Mouse (Mus musculus): ENCODE measurements around the gene Slc44a4. TPM values are rescaled to one million over a fixed set of nuclear protein-coding genes. Genes with fewer than 3 reads are reported as not detected.
"Not testable (repeated sequence)": the region's sequence is repeated elsewhere in the genome, so short reads cannot be mapped to it uniquely, and the experiment has no call there.

Gene Slc44a4
- polyA plus RNA-seq, 1 experiment = 226 TPM

DNA sequence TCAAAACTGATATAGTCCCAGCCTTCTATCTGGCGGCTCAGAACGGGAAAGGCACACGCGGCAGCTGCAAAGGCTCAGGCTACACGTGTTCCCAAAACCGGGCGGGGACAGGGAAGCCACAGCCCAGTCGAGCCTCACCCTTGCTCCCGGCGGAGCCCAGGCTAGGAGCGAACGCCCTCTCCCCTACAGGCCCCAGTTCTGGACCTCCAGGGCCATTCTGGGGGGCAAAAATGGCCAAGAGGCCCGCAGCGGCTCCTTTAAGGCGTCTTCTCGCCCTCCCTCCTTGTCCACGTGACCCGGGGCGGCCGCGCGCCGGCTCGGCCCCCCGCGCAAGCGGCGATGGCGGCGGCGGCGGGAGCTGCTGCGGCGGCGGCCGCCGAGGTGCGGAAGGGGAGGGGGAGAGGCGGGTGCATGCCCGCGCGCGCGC is 16.1 kb upstream of the Slc44a4 start, which contains the start of the genes C2 and Ehmt2:
TSS of gene C2 (minus strand) at position 106 of the 427 bp plus-strand sequence.
TSS of gene Ehmt2 (plus strand) at position 310 of the 427 bp plus-strand sequence.
- DNase-seq (ENCODE audit: low read depth, low spot score) = no peak
- under 1% methylated on average over 37 of the region's 44 CpGs for WGBS

DNA sequence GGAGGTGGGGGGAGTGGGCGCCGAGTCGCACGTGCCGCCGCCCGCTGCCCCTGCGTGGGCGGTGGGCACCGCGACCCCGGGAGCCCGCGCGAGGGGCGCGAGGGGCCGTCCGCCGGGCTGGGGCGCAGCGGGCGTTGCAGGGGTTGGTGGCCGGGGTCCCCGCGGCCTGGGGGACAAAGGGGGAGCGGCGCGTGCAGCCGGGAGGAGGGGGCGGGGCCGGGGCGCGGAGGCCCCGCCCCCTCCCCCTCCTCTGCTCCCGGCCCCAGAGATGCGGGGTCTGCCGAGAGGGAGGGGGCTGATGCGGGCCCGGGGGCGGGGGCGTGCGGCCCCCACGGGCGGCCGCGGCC is 15.6 kb upstream of the Slc44a4 start:
- 2% methylated on average over 33 of the region's 47 CpGs for WGBS
- no peak for DNase-seq (ENCODE audit: low read depth, low spot score)

DNA sequence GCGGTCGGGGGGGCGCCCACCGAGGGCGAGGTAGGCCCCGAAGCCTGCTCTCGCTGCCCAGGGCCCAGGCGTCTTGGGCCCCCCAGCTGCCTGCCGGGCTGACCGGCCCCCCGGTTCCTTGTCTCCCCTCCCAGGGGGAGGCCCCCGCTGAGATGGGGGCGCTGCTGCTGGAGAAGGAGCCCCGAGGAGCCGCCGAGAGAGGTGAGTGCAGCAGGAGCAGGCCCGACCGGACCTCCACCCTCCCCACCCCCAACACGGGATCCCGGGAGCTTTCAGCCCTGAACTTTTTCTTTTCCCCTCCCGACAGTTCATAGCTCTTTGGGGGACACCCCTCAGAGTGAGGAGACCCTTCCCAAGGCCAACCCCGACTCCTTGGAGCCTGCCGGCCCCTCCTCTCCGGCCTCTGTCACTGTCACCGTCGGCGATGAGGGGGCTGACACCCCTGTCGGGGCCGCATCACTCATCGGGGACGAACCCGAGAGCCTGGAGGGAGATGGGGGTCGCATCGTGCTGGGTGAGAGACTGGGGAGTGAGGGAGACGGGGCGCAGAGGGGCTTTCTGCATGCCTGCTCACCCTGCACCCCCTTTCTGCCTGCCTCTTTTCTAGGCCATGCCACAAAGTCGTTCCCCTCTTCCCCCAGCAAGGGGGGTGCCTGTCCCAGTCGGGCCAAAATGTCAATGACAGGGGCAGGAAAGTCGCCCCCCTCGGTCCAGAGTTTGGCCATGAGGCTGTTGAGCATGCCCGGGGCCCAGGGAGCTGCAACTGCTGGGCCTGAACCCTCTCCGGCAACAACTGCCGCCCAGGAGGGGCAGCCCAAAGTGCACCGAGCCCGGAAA is 15.0 kb upstream of the Slc44a4 start:
- WGBS = under 1% methylated on average over 43 of the region's 45 CpGs
- no peak for DNase-seq (ENCODE audit: low read depth, low spot score)

DNA sequence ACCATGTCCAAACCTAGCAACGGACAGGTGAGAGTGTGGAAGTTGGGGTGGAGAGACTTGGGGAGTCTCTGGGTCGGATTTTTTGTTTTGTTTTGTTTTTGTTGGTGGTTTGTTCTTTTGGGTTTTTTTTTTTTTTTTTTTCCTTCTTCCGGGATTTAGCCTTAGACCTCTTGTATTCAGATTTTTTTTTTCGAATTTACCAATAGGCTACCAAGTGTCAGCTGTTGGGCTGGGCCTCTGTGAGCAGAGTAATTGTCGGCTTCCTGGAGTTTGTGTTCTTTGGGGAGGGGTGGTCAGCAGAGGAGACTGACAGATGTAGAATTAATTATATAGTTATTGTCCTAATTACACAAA is 14.4 kb upstream of the Slc44a4 start:
- 0% methylated on average over 5 of the region's 5 CpGs for WGBS
- no peak for DNase-seq (ENCODE audit: low read depth, low spot score)

DNA sequence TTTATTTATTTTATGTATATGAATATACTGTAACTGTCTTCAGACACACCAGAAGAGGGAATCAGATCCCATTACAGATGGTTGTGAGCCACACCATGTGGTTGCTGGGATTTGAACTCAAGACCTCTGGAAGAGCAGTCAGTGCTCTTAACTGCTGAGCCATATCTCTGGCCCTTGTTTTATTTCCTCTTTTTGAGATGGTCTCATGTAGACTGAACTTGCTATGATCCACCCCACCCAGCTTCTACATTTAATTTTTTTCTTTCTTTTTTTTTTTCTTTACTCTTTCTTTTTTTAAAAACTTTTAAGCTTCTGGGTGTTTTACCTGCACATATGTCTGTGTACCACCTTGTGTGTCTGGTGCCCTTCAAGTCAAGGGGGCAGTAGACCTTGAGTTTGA is 13.4 kb upstream of the Slc44a4 start:
- DNase-seq (ENCODE audit: low read depth, low spot score) = not testable (repeated sequence)

DNA sequence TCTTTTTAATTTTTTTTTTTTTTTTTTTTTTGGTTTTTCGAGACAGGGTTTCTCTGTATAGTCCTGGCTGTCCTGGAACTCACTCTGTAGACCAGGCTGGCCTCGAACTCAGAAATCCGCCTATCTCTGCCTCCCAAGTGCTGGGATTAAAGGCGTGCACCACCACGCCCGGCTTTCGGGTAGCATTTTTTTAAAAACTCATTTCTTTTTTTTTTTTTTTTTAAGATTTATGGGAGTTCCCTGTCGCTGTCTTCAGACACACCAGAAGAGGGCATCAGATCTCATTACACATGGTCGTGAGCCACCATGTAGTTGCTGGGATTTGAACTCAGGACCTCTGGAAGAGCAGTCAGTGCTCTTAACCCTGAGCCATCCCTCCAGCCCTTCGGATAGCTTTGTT is 12.3 kb upstream of the Slc44a4 start:
- WGBS = 71% methylated on average over 9 of the region's 10 CpGs
- DNase-seq (ENCODE audit: low read depth, low spot score) = not testable (repeated sequence)

DNA sequence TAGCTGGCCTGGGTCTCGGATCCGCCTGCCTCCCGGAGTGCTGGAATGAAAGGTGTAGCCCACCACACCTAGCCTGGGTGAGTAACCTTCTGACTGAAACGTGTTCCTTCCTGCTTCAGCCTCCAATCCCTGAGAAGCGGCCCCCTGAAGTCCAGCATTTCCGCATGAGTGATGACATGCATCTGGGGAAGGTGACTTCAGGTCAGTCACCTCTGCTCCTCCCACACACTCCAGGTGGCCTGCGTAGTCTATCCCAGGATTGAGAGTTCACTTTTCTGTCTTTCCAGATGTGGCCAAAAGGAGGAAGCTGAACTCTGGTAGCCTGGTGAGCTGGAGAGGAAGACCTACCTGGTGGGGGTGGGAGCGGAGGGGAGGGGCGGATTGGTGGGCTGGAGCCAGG is 11.4 kb upstream of the Slc44a4 start:
- WGBS = 88% methylated on average over 9 of the region's 9 CpGs
- no peak for DNase-seq (ENCODE audit: low read depth, low spot score)

DNA sequence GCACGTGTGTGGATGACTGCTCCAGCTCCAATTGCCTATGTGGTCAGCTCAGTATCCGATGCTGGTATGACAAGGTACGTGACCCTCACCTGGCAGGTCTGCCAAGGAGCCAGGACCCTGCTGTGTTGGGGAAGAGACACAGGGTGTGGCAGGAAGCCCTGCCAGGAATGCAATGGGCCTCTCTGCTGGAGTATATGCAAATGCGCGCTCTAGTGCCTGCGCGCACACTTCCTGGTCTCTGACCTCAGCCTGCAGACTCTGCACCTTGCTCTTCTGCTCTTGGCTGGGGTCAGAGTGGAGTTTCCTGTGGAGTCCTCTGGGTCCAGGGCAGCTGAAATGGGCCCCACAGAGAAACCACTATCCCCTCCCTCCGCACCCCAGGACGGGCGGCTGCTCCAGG is 3.3 kb upstream of the Slc44a4 start:
- no peak for DNase-seq (ENCODE audit: low read depth, low spot score)
- WGBS = 47% methylated on average over 10 of the region's 10 CpGs

DNA sequence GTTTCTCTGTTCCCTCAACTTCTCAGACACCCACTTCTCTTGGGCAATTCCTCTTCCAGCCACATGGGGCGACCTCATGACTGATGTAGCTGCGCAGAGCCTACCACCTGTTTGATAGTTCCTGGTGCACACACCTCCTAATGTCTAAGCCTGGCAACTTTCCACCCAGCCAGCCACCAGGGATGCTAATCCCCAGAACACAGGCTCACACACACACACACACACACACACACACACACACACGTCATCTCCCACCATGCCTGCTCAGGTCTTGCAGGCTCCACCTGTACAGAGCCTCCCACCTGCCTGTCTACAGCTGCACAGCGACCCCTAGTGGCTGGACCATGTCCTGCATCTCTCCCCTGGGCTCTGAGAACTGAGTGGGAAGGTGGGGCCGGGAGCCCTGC is 2.3 kb upstream of the Slc44a4 start:
- 23% methylated on average over 5 of the region's 5 CpGs for WGBS
- no peak for DNase-seq (ENCODE audit: low read depth, low spot score)

DNA sequence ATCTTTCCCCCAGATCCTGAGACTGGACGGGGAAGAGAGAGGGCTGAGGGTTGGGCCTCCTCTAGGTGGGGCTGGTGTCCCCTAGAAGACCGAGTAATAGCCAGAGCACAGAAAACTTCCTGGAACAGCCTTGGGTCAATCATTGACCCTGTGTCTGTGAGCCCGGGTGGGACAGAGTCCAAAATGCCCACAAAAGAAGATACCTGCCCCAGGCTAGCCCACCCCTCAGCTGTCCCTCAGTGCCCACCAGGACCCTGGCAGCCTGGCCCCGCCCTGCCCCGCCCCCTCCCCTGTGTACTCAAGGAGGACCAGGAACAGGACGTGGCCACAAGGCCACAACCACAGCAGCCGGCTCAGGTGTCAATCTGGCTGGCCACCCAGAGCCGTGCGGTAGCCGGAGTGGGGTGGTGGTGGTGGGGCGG is 1.2 kb downstream of the Slc44a4 start:
- 14% methylated on average over 11 of the region's 11 CpGs for WGBS
- DNase-seq (ENCODE audit: low read depth, low spot score) = no peak

DNA sequence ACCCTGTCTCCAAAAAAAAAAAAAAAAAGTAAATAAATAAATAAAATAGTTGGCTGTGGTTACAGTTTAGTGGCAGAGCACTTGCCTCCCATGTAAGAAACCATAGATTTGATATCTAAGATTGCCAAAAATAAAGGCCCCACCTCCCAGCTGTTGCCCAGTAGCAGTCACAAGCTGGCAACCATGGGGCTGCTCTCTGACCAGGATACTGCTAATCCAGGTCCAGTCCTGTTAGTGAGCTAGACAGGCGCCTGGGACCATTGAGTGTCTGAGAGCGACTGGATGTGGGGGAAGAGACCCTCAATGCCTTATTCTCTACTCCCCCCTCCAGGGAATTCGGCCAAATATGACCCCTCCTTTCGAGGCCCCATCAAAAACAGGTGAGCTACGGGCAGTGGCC is 2.0 kb downstream of the Slc44a4 start:
- DNase-seq (ENCODE audit: low read depth, low spot score) = no peak
- 81% methylated on average over 5 of the region's 5 CpGs for WGBS

DNA sequence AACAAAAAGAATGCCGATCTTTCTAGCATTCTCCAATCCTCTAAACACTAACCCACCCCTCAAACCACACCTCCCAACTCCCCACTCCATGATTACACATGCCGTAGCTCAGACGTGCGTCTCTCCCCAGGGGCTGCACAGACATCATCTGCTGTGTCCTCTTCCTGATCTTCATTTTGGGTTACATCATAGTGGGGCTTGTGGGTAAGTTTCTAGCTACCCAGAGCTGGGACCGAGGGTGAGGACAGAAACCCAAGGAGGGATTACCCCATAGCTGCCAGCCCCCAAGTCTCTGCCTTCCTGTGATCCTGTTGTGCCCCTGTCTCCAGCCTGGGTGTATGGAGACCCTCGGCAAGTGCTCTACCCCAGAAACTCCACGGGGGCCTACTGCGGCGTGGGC is 2.9 kb downstream of the Slc44a4 start:
- WGBS = 74% methylated on average over 9 of the region's 9 CpGs
- no peak for DNase-seq (ENCODE audit: low read depth, low spot score)

DNA sequence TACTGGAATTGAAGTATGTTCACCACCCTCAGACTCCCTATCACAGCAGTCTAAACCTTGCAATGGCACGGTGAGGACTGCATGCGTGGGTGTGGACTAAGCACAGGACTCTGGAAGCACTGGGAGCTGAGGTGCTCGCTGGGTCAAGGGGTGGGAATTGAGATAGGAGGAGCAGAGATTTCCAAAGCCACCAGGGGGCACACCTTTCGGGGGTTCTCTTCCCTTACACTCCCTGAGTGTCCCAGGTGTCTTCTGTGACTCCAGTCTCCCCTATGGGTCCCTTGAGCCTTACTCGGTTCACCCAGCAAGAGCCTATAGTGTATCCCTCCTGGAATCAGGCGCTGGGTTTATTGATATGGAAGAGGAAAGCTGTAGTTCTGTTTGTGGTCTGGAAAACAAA is 8.7 kb downstream of the Slc44a4 start:
- DNase-seq (ENCODE audit: low read depth, low spot score) = no peak
- WGBS = 56% methylated on average over 6 of the region's 6 CpGs

DNA sequence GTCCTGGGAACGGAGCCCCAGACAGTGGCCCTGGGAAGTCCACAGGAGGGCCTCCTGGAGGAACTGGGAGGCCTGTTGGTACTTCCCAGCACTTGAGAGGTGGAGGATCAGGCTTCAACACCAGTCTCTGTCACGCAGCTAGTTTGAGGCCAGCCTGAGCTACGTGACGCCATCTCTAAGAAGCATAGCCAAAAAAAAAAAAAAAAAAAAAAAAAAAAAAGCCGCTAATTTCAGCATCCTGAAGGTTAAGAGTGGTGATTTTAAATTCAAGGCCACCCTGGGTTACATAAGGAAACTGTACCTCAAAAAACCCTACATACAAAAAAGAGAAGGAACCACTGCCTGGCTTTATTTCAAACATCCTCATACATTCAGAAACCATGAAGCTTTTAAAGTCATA is 10.0 kb downstream of the Slc44a4 start:
- 76% methylated on average over 5 of the region's 5 CpGs for WGBS
- no peak for DNase-seq (ENCODE audit: low read depth, low spot score)

DNA sequence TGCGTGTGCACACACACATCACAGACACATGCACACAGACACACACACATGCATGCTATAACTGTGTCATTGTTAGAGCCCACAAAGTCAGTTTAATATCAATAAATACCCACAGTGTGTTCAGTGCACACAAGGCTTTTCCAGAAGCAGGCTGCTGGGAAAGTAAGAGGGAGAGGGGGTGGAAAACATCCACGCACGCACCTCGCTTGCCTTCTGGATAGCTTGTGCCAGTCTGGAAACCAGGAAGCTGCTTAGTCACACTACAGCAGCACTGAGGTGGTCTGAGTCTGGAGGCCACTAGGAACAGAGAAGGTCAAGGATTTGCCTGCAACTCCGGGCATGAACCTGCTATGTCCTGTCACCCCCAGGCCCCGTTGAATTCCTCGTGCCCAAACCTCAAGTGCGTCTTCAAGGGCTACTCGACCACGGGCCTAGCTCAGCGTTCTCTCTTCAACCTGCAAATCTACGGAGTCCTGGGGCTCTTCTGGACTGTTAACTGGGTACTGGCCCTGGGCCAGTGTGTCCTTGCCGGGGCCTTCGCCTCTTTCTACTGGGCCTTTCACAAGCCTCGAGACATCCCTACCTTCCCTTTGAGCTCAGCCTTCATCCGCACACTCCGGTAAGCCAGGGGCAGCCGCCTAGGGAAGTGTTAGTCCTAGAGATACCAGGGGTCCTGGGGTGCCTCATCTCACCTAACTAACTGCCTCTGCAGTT is 13.2 kb downstream of the Slc44a4 start:
- 89% methylated on average over 18 of the region's 18 CpGs for WGBS
- no peak for DNase-seq (ENCODE audit: low read depth, low spot score)

DNA sequence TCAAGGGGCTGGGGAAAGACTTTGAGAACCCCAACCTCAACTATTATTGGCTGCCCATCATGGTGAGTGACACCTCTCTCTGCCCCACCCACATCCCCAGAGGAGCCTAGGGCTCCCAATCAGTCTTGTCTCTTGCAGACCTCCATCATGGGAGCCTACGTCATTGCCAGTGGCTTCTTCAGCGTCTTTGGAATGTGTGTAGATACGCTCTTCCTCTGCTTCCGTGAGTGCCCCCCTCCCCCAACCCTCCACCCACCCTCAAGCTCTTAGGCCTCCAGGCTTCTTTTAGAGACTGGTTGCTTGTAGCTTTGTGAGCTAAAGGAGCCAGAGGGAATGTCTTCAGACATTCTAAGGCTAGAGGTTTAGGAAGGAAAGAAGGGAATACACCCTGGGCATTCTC is 14.6 kb downstream of the Slc44a4 start:
- no peak for DNase-seq (ENCODE audit: low read depth, low spot score)
- 77% methylated on average over 4 of the region's 4 CpGs for WGBS

DNA sequence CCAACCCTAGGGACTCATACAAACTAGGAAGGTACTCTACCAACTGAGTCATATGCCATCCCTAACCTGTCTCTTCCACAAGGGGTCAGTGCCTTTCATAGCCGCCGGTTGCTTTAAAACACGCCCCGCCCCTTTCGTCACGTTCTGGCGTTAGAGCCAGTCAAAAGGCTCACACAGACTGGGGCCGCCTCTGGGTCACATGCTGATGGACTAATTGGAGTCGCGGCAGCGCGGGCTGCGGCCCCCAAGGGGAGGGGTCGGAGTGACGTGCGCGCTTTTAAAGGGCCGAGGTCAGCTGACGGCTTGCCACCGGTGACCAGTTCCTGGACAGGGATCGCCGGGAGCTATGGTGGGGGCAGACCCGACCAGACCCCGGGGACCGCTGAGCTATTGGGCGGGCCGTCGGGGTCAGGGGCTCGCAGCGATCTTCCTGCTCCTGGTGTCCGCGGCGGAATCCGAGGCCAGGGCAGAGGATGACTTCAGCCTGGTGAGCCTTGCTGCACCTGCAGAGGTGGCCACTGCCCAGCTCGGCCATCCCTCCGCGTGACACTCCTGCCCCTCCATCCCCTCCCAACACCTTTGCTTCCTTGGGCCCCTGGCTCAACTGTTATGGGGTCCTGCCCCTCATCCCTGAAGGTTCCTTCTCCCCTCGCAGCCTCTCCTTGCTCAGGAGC is 16.9 kb downstream of the Slc44a4 start, which contains the start of gene Neu1:
TSS of gene Neu1 (plus strand) at position 193 of the 674 bp plus-strand sequence.
- peak; percentile 95 for DNase-seq (ENCODE audit: low read depth, low spot score)
- under 1% methylated on average over 38 of the region's 38 CpGs for WGBS

DNA sequence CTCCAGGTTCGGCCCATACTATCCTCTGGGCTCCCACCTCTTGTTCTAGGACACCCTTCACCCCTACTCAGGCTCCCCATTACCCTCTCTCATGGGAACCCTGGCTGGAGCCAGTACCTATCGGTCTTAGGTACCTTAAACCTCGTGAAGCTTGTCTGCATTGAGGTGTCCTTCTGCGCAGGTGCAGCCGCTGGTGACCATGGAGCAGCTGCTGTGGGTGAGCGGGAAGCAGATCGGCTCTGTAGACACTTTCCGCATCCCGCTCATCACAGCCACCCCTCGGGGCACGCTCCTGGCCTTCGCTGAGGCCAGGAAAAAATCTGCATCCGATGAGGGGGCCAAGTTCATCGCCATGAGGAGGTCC is 17.5 kb downstream of the Slc44a4 start:
- DNase-seq (ENCODE audit: low read depth, low spot score) = no peak
- 4% methylated on average over 14 of the region's 14 CpGs for WGBS

DNA sequence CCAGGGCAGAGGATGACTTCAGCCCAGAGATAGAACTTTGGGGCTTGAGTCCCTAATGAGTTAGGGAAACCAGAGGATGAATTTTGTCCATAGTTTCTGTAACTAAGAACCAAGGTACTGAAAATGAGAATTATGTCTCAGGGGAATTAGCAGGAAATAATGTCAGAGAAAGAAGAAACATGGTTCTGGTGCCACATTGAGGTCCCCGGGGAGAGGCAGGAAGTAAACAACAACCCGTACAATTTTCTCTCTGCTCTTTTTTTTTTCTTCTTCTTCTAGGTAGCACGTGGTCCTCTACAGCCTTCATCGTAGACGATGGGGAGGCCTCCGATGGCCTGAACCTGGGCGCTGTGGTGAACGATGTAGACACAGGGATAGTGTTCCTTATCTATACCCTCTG is 18.0 kb downstream of the Slc44a4 start:
- 43% methylated on average over 8 of the region's 8 CpGs for WGBS
- no peak for DNase-seq (ENCODE audit: low read depth, low spot score)

DNA sequence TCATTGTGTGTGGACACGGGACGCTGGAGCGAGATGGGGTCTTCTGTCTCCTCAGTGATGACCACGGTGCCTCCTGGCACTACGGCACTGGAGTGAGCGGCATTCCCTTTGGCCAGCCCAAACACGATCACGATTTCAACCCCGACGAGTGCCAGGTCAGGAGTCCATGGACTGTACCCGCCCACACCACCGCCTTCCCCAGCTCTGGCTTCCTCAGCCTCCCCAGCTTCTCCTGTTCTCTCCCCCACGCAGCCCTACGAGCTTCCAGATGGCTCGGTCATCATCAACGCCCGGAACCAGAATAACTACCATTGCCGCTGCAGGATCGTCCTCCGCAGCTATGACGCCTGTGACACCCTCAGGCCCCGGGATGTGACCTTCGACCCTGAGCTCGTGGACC is 19.8 kb downstream of the Slc44a4 start:
- 75% methylated on average over 24 of the region's 24 CpGs for WGBS
- DNase-seq (ENCODE audit: low read depth, low spot score) = no peak

DNA sequence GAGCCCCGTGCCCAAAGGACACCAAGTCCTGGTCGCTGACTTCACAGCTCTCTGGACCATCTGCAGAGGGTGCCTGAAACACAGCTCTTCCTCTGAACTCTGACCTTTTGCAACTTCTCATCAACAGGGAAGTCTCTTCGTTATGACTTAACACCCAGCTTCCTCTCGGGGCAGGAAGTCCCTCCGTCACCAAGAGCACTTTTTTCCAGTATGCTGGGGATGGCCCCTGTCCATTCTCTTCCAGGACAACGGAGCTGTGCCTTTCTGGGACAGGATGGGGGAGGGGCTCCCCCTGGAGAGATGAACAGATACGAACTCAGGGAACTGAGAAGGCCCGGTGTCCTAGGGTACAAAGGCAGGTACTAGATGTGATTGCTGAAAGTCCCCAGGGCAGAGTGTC is 20.6 kb downstream of the Slc44a4 start:
- DNase-seq (ENCODE audit: low read depth, low spot score) = no peak
- 68% methylated on average over 8 of the region's 8 CpGs for WGBS

Data from large intestine, adult 2 months (tissue).